ENCODE assay signal across 27 mouse cellular contexts in genomic region chr10:86989838-86990237, GRCm38 (mm10). TPM values are rescaled to one million over a fixed set of nuclear protein-coding genes. Genes with fewer than 3 reads are reported as not detected.
DNase-seq lines count a peak whose midpoint lies in the region; ATAC-seq and TF ChIP-seq lines count a peak whose summit lies in the region.
"Had no signal": no experiment of that assay in that cellular context is flagged by ENCODE, and none has a peak within 500 bp of the region (broad histone marks: within the 10 kb centered on the region; RNA-seq: fewer than 3 reads in every experiment).

No protein-coding gene starts in this region.

- no peak overlapping the region for H3K27ac ChIP-seq in embryonic facial prominence, embryonic 14.5 days (replicated peaks; ENCODE audit: low read depth, low read length)
- H3K27ac ChIP-seq in embryonic facial prominence, embryonic 10.5 days (replicated peaks) = no peak overlapping the region
- peak overlapping the region; percentile 53 for H3K27ac ChIP-seq in intestine, embryonic 16.5 days (ENCODE audit: low read length)
- no peak overlapping the region for H3K27ac ChIP-seq in intestine, embryonic 15.5 days
- H3K27ac ChIP-seq in midbrain, postnatal 0 days (ENCODE audit: low read depth, low read length) = no peak overlapping the region
- H3K27ac ChIP-seq in midbrain, embryonic 15.5 days = no peak overlapping the region
- H3K27ac ChIP-seq: embryonic facial prominence, embryonic 15.5 days; gastrocnemius, adult 2 months; hindbrain, embryonic 15.5 days; liver, embryonic 13.5 days; lung, embryonic 15.5 days; stomach, postnatal 0 days had no signal

- H3K36me3 ChIP-seq in embryonic facial prominence, embryonic 14.5 days (ENCODE audit: control insufficient read depth, insufficient read depth, low read length) = no peaks in the 10 kb centered on the region
- no peaks in the 10 kb centered on the region for H3K36me3 ChIP-seq in embryonic facial prominence, embryonic 10.5 days (replicated peaks)
- no peaks in the 10 kb centered on the region for H3K36me3 ChIP-seq in intestine, embryonic 16.5 days (ENCODE audit: control insufficient read depth, insufficient read depth, low read length)
- no peaks in the 10 kb centered on the region for H3K36me3 ChIP-seq in intestine, embryonic 15.5 days
- no peaks in the 10 kb centered on the region for H3K36me3 ChIP-seq in midbrain, postnatal 0 days (ENCODE audit: insufficient read depth, low read length)
- no peaks in the 10 kb centered on the region for H3K36me3 ChIP-seq in midbrain, embryonic 15.5 days (replicated peaks)
- H3K36me3 ChIP-seq: embryonic facial prominence, embryonic 15.5 days; G1E; hindbrain, embryonic 15.5 days; liver, embryonic 13.5 days; lung, embryonic 15.5 days had no signal

- ATAC-seq in embryonic facial prominence, embryonic 14.5 days (ENCODE audit: low read depth) = no peak
- ATAC-seq in intestine, embryonic 16.5 days = no peak; the same call in 1 of the 2 replicates
- no peak for ATAC-seq in intestine, embryonic 15.5 days
- no peak for ATAC-seq in midbrain, postnatal 0 days (ENCODE audit: low FRiP score)
- no peak for ATAC-seq in midbrain, embryonic 15.5 days (replicated peaks)
- no peak for ATAC-seq in granulocyte monocyte progenitor cell, adult 5-6 weeks (replicated peaks; ENCODE audit: poor library complexity, severe bottlenecking)
- ATAC-seq: activated CD4-positive, CD25-positive, alpha-beta regulatory T cell, adult 4 months; forebrain, embryonic 14.5 days; midbrain, embryonic 16.5 days had no signal

- 51% methylated on average over 8 of the region's 8 CpGs for WGBS in embryonic facial prominence, embryonic 14.5 days
- 75% methylated on average over 8 of the region's 8 CpGs for WGBS in embryonic facial prominence, embryonic 10.5 days
- WGBS in intestine, embryonic 16.5 days = 65% methylated on average over 8 of the region's 8 CpGs
- 68% methylated on average over 8 of the region's 8 CpGs for WGBS in intestine, embryonic 15.5 days
- 64% methylated on average over 8 of the region's 8 CpGs for WGBS in midbrain, postnatal 0 days
- WGBS in midbrain, embryonic 15.5 days = 68% methylated on average over 8 of the region's 8 CpGs

- no peak for TF ChIP-seq CTCF in midbrain, postnatal 0 days (IDR thresholded peaks at IDR 0.05)

- H3K9ac ChIP-seq in embryonic facial prominence, embryonic 14.5 days (ENCODE audit: low read depth, low read length) = no peak overlapping the region
- H3K9ac ChIP-seq in intestine, embryonic 16.5 days (ENCODE audit: low read depth, low read length) = no peak overlapping the region
- no peak overlapping the region for H3K9ac ChIP-seq in intestine, embryonic 15.5 days
- H3K9ac ChIP-seq in midbrain, postnatal 0 days (replicated peaks; ENCODE audit: low read length, poor library complexity, severe bottlenecking) = no peak overlapping the region
- H3K9ac ChIP-seq in midbrain, embryonic 15.5 days = no peak overlapping the region
- H3K9ac ChIP-seq: embryonic facial prominence, embryonic 15.5 days; hindbrain, embryonic 15.5 days; liver, embryonic 13.5 days; lung, embryonic 15.5 days had no signal

- peak; percentile 20 for DNase-seq in embryonic facial prominence, embryonic 14.5 days (ENCODE audit: low spot score)
- DNase-seq in embryonic facial prominence, embryonic 10.5 days (ENCODE audit: low spot score) = no peak
- DNase-seq in midbrain, postnatal 0 days (ENCODE audit: low spot score) = peak; percentile 20
- DNase-seq in neural tube, embryonic 10.5 days (ENCODE audit: extremely low spot score, low spot score) = no peak
- DNase-seq: cerebellum, adult 8-10 months; cerebellum, postnatal 36 days; embryo, embryonic 11 days; gastrocnemius, adult 2 months; kidney, adult 18-20 months; left cerebral cortex, postnatal 4 days; liver, embryonic 13.5 days; lung, postnatal 4 days; right cerebral cortex, postnatal 14 days; thymus, adult 2 months had no signal

- no peaks in the 10 kb centered on the region for H3K27me3 ChIP-seq in embryonic facial prominence, embryonic 14.5 days (replicated peaks; ENCODE audit: control insufficient read depth, insufficient read depth, low read length)
- H3K27me3 ChIP-seq in embryonic facial prominence, embryonic 10.5 days (replicated peaks; ENCODE audit: low read depth, poor library complexity, severe bottlenecking) = no peaks in the 10 kb centered on the region
- no peaks in the 10 kb centered on the region for H3K27me3 ChIP-seq in intestine, embryonic 16.5 days (replicated peaks; ENCODE audit: control insufficient read depth, insufficient read depth, low read length)
- H3K27me3 ChIP-seq in intestine, embryonic 15.5 days (replicated peaks) = no peaks in the 10 kb centered on the region
- H3K27me3 ChIP-seq in midbrain, postnatal 0 days (ENCODE audit: insufficient read depth, low read length) = no peaks in the 10 kb centered on the region
- no peaks in the 10 kb centered on the region for H3K27me3 ChIP-seq in midbrain, embryonic 15.5 days (replicated peaks)
- H3K27me3 ChIP-seq: embryonic facial prominence, embryonic 15.5 days; hindbrain, embryonic 15.5 days; lung, embryonic 15.5 days had no signal

- no peaks in the 10 kb centered on the region for H3K9me3 ChIP-seq in embryonic facial prominence, embryonic 14.5 days (ENCODE audit: control insufficient read depth, low read length)
- H3K9me3 ChIP-seq in embryonic facial prominence, embryonic 10.5 days = no peaks in the 10 kb centered on the region
- H3K9me3 ChIP-seq in intestine, embryonic 16.5 days (ENCODE audit: control insufficient read depth, low read length) = no peaks in the 10 kb centered on the region
- H3K9me3 ChIP-seq in intestine, embryonic 15.5 days = no peaks in the 10 kb centered on the region
- H3K9me3 ChIP-seq in midbrain, postnatal 0 days (ENCODE audit: low read length) = no peaks in the 10 kb centered on the region
- H3K9me3 ChIP-seq in midbrain, embryonic 15.5 days = no peaks in the 10 kb centered on the region
- H3K9me3 ChIP-seq: embryonic facial prominence, embryonic 15.5 days; hindbrain, embryonic 15.5 days; liver, embryonic 13.5 days; lung, embryonic 15.5 days had no signal

- H3K4me2 ChIP-seq in embryonic facial prominence, embryonic 14.5 days (ENCODE audit: low read depth, low read length) = no peak overlapping the region
- H3K4me2 ChIP-seq in intestine, embryonic 16.5 days (ENCODE audit: low read depth, low read length) = no peak overlapping the region
- no peak overlapping the region for H3K4me2 ChIP-seq in intestine, embryonic 15.5 days (replicated peaks)
- no peak overlapping the region for H3K4me2 ChIP-seq in midbrain, postnatal 0 days (ENCODE audit: low read depth, low read length, poor library complexity, severe bottlenecking)
- no peak overlapping the region for H3K4me2 ChIP-seq in midbrain, embryonic 15.5 days
- H3K4me2 ChIP-seq: embryonic facial prominence, embryonic 15.5 days; hindbrain, embryonic 15.5 days; liver, embryonic 13.5 days; lung, embryonic 15.5 days had no signal

- H3K4me3 ChIP-seq in embryonic facial prominence, embryonic 14.5 days (ENCODE audit: low read depth, low read length) = no peak overlapping the region
- no peak overlapping the region for H3K4me3 ChIP-seq in embryonic facial prominence, embryonic 10.5 days
- no peak overlapping the region for H3K4me3 ChIP-seq in intestine, embryonic 16.5 days (ENCODE audit: low read length)
- no peak overlapping the region for H3K4me3 ChIP-seq in intestine, embryonic 15.5 days (replicated peaks)
- no peak overlapping the region for H3K4me3 ChIP-seq in midbrain, postnatal 0 days (ENCODE audit: low read depth, low read length)
- no peak overlapping the region for H3K4me3 ChIP-seq in midbrain, embryonic 15.5 days
- H3K4me3 ChIP-seq: embryonic facial prominence, embryonic 15.5 days; gastrocnemius, adult 2 months; hindbrain, embryonic 15.5 days; liver, embryonic 13.5 days; lung, embryonic 15.5 days had no signal

- no peaks in the 10 kb centered on the region for H3K4me1 ChIP-seq in embryonic facial prominence, embryonic 14.5 days (ENCODE audit: control insufficient read depth, insufficient read depth, low read length)
- no peaks in the 10 kb centered on the region for H3K4me1 ChIP-seq in embryonic facial prominence, embryonic 10.5 days
- peaks cover 6% of the 10 kb centered on the region; the same call in 1 of the 2 replicates for H3K4me1 ChIP-seq in intestine, embryonic 16.5 days (ENCODE audit: control insufficient read depth, insufficient read depth, low read length)
- H3K4me1 ChIP-seq in intestine, embryonic 15.5 days (replicated peaks) = no peaks in the 10 kb centered on the region
- H3K4me1 ChIP-seq in midbrain, postnatal 0 days (ENCODE audit: insufficient read depth, low read length) = no peaks in the 10 kb centered on the region
- H3K4me1 ChIP-seq in midbrain, embryonic 15.5 days = no peaks in the 10 kb centered on the region
- H3K4me1 ChIP-seq: embryonic facial prominence, embryonic 15.5 days; hindbrain, embryonic 15.5 days; lung, embryonic 15.5 days had no signal

RNA-seq across cellular contexts. Expression of gene Stab2, which starts 18.0 kb away (rescaled TPM):
- 0.31 and 0.33 TPM in 2 replicates for polyA plus RNA-seq in embryonic facial prominence, embryonic 14.5 days (2014; fragmentation: Nextera tagmentation; extraction: Ambion mirVana)
- polyA plus RNA-seq in embryonic facial prominence, embryonic 10.5 days (2016; fragmentation: Nextera tagmentation; extraction: Ambion mirVana) = 0.26 and 0.35 TPM in 2 replicates
- polyA plus RNA-seq in intestine, embryonic 16.5 days (2015; fragmentation: Nextera tagmentation; extraction: Ambion mirVana) = 0.78 and 0.95 TPM in 2 replicates
- 1.1 TPM in 2 replicates for polyA plus RNA-seq in intestine, embryonic 15.5 days (2015; fragmentation: Nextera tagmentation; extraction: Ambion mirVana)
- total RNA-seq in midbrain, postnatal 0 days (2014; rRNA removed) = 0.05 and 0.71 TPM in 2 replicates
- 0.04 and 0.41 TPM in 2 replicates for polyA plus RNA-seq in midbrain, postnatal 0 days (2015; fragmentation: Nextera tagmentation; extraction: Ambion mirVana)
- 0.18 and 0.26 TPM in 2 replicates for polyA plus RNA-seq in midbrain, embryonic 15.5 days (2015; fragmentation: Nextera tagmentation; extraction: Ambion mirVana)
- not detected in 2 replicates for total RNA-seq in granulocyte monocyte progenitor cell, adult 5-6 weeks (2014; fragmentation: Nextera tagmentation)
- total RNA-seq in granulocyte monocyte progenitor cell, adult 5-6 weeks (2017) = not detected in 2 replicates
- total RNA-seq: neutrophil, adult 5-6 weeks had no signal
- polyA plus RNA-seq: activated CD4-positive, CD25-positive, alpha-beta regulatory T cell, adult 4 months; G1E had no signal

Comparison
In these comparisons a context has a peak if more than half of its experiments do, and no peak if none do; other contexts are left out.
1. DNase-seq: peak in embryonic facial prominence, embryonic 14.5 days (single experiment) and midbrain, postnatal 0 days (single experiment); none in embryonic facial prominence, embryonic 10.5 days (single experiment) and neural tube, embryonic 10.5 days (single experiment).